Mouse (Mus musculus) heart, postnatal 0 days (tissue): Measurements from ENCODE around the gene Chp1. TPM values are rescaled to one million over a fixed set of nuclear protein-coding genes. Genes with fewer than 3 reads are reported as not detected.
A peak's percentile ranks its signal among the peaks of the same experiment; 100 is the strongest.

Experiments
- ATAC-seq: fragments of 200-750 bp; cut with Nextera tagmentation; 2 replicates; pipeline ENCODE4 v1.8.0; 2017; ENCODE audit warnings: low read depth, moderate number of reproducible peaks, moderate library complexity; ENCODE audit not compliant: insufficient read depth
- DNase-seq: peaks from one replicate; pipeline ENCODE4 v3.0.0-alpha.2; 2016; ENCODE audit warnings: low spot score
- H3K27ac ChIP-seq: fragments of 300-500 bp; sonication (generic); 2 replicates; pipeline ENCODE4 v1.5.1; 2014; ENCODE audit warnings: low read depth, mild to moderate bottlenecking
- H3K27me3 ChIP-seq: fragments of 300-500 bp; sonication (generic); 2 replicates; pipeline ENCODE4 v1.6.1; 2014; ENCODE audit warnings: low read length, mixed read lengths; ENCODE audit not compliant: control insufficient read depth, insufficient read depth
- H3K36me3 ChIP-seq: fragments of 300-500 bp; sonication (generic); replicated peaks from 2 replicates; pipeline ENCODE4 v1.6.1; 2014; ENCODE audit warnings: low read length, mixed read lengths; ENCODE audit not compliant: control insufficient read depth, insufficient read depth
- H3K4me1 ChIP-seq: fragments of 300-500 bp; sonication (generic); 2 replicates; pipeline ENCODE4 v1.6.1; 2014; ENCODE audit warnings: antibody characterized with exemption; ENCODE audit not compliant: control insufficient read depth, insufficient read depth
- H3K4me2 ChIP-seq: fragments of 300-500 bp; sonication (generic); 2 replicates; pipeline ENCODE4 v1.6.1; 2014; ENCODE audit warnings: low read depth, mild to moderate bottlenecking, low read length, moderate library complexity
- H3K4me3 ChIP-seq: fragments of 300-500 bp; sonication (generic); 2 replicates; pipeline ENCODE4 v1.5.1; 2014; ENCODE audit warnings: low read depth, low read length
- H3K9ac ChIP-seq: fragments of 300-500 bp; sonication (generic); replicated peaks from 2 replicates; pipeline ENCODE4 v1.6.1; 2014; ENCODE audit warnings: low read depth, low read length, mixed read lengths
- H3K9me3 ChIP-seq: fragments of 300-500 bp; sonication (generic); replicated peaks from 2 replicates; pipeline ENCODE4 v1.6.1; 2016; ENCODE audit warnings: low read length; ENCODE audit not compliant: control insufficient read depth
- CTCF ChIP-seq: IDR thresholded peaks from 2 replicates; pipeline ENCODE4 v1.5.1; 2016; ENCODE audit warnings: antibody characterized with exemption, control low read depth, low read depth
- EP300 ChIP-seq: IDR thresholded peaks from 2 replicates; pipeline ENCODE4 v1.6.1; 2016; ENCODE audit warnings: antibody characterized with exemption, low read depth
- WGBS: fragments of 180-500 bp; shearing (Covaris S2); extraction: QIAGEN DNeasy Blood & Tissue Kit; methylation state at CpG from one replicate; pipeline ENCODE4 v1.1.7; 2014; 5-methylcytosine and 5-hydroxymethylcytosine counted together
- polyA plus RNA-seq: library from polyadenylated mRNA; unstranded; fragments of >200 nt; fragmentation: Nextera tagmentation; extraction: Ambion mirVana; gene quantifications from 2 replicates; pipeline ENCODE4 v1.2.1, GENCODE M21; 2015
- total RNA-seq: library from RNA; depleted of rRNA; stranded (reverse); fragments of >200 nt; gene quantifications from 2 replicates; pipeline ENCODE4 v1.2.3, GENCODE M21; 2014; ENCODE audit warnings: low replicate concordance

Chp1 gene
- total and polyA plus RNA-seq, 2 experiments from 2014 or later = 51.1 to 81.1 TPM

- 50% methylated on average over 4 of the region's 4 CpGs for WGBS
- H3K4me3 ChIP-seq = no peak overlapping the region
- H3K4me2 ChIP-seq = no peak overlapping the region
- H3K27me3 ChIP-seq = no peaks in the 10 kb centered on the region
- DNase-seq = no peak
- TF ChIP-seq EP300 (no peak), CTCF (no peak)
- no peaks in the 10 kb centered on the region for H3K36me3 ChIP-seq
- H3K9ac ChIP-seq = no peak overlapping the region
- no peak overlapping the region for H3K27ac ChIP-seq
- ATAC-seq = no peak
- H3K9me3 ChIP-seq = no peaks in the 10 kb centered on the region
- no peaks in the 10 kb centered on the region for H3K4me1 ChIP-seq
Measured at GRCm38 (mm10) chr2:119525422-119525821, 22.1 kb upstream of the Chp1 start.

- no peak for TF ChIP-seq EP300
- H3K36me3 ChIP-seq = no peaks in the 10 kb centered on the region
- H3K27me3 ChIP-seq = no peaks in the 10 kb centered on the region
- no peak overlapping the region for H3K4me3 ChIP-seq
- WGBS = 61% methylated on average over 9 of the region's 9 CpGs
- H3K4me2 ChIP-seq = no peak overlapping the region
- H3K9me3 ChIP-seq = no peaks in the 10 kb centered on the region
- DNase-seq (no peak), ATAC-seq (no peak)
- H3K27ac ChIP-seq = no peak overlapping the region
- no peak overlapping the region for H3K9ac ChIP-seq
- H3K4me1 ChIP-seq = no peaks in the 10 kb centered on the region
Measured at GRCm38 (mm10) chr2:119538802-119539201, 8.7 kb upstream of the Chp1 start.

DNA sequence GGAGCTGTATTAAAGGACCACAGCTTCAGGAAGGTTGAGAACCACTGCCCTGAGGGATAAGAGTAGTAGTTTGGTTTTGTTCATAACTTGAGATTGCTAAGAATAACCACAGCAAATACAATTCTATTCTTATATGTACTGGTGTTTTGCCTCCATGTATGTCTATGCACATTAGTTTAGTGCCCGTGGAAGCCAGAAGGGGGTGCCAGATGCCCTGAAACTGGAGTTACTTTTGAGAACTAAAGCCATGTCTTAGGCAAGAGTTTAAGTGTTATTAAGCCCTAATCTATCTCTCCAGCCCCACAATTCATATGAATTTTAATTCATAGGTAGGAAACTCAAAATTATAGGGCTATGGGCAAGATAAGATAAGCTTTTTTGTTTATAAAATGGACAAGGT is 5.4 kb upstream of the Chp1 start:
- Histone ChIP-seq H3K4me1 (no peaks in the 10 kb centered on the region), H3K27ac (no peak overlapping the region), H3K4me3 (no peak overlapping the region), H3K27me3 (no peaks in the 10 kb centered on the region), H3K9ac (no peak overlapping the region), H3K9me3 (no peaks in the 10 kb centered on the region), H3K36me3 (no peaks in the 10 kb centered on the region), H3K4me2 (no peak overlapping the region)
- 14% methylated on average over 1 of the region's 1 CpGs for WGBS
- TF ChIP-seq CTCF = peak; percentile 71
- no peak for TF ChIP-seq EP300
- peak; percentile 58 for DNase-seq
- ATAC-seq = no peak

DNA sequence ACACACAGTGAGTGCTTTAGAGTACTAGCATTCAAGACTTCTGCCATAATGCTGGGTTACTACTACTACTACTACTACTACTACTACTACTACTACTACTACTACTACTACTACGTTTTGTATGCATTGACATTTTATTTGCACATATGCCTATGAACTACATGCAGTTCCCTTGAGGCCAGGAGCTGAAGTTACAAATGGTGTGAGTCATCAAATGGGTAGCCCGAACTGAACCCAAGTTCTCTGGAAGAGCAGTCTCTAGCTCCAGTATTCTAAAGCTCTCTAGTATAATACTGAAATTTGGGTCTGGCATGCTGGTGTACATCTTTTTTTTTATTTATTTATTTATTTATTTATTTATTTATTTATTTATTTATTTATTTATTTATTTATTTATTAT is 3.8 kb upstream of the Chp1 start:
- Histone ChIP-seq H3K9ac (no peak overlapping the region), H3K27ac (no peak overlapping the region), H3K36me3 (no peaks in the 10 kb centered on the region), H3K27me3 (no peaks in the 10 kb centered on the region), H3K9me3 (no peaks in the 10 kb centered on the region), H3K4me1 (peaks cover 4% of the 10 kb centered on the region; the same call in 1 of the 2 replicates), H3K4me3 (no peak overlapping the region), H3K4me2 (no peak overlapping the region)
- no peak for ATAC-seq
- no peak for DNase-seq
- WGBS = 72% methylated on average over 2 of the region's 2 CpGs
- TF ChIP-seq CTCF (no peak), EP300 (no peak)

DNA sequence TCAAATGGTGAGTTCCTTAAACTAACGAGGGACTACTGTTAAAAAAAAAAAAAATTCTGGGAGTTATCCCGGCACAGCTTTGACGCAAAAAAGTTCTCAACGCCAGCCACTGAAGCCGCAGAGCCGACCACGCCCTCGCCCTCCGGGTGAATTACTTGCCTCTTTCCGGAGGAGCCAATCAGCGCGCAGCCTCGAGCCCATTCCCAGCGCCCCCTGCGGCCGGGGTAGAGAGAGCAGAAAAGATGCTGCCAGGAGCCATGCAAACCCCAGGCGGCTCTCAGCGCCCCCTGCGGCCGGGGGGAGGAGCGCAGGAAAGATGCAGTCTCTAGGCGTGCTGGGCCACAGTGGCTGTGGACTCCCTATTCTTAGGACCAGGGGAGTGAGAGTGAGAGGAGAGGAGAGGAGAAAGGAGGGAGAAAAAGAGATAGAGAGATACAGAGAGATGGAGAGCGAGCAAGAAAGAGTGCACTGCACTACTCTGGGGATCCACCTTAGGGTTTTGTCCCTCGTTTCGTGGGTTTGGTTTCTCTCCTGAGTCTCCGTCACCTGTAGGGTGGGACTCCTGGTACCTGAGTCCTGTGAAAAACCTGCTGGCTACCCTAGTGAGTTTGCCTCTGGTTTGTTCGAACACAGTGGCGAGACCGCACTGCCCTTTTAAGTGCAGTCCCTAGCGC is 512 bp upstream of the Chp1 start:
- no peak for TF ChIP-seq EP300
- peak; percentile 81 for TF ChIP-seq CTCF
- peak overlapping the region; percentile 70 for H3K27ac ChIP-seq
- no peaks in the 10 kb centered on the region for H3K9me3 ChIP-seq
- peaks cover 9% of the 10 kb centered on the region for H3K4me1 ChIP-seq
- ATAC-seq (peak; percentile 71), DNase-seq (peak; percentile 48)
- H3K9ac ChIP-seq = no peak overlapping the region
- under 1% methylated on average over 30 of the region's 30 CpGs for WGBS
- H3K27me3 ChIP-seq = no peaks in the 10 kb centered on the region
- peak overlapping the region; percentile 86 for H3K4me3 ChIP-seq
- H3K4me2 ChIP-seq = peak overlapping the region; percentile 74
- H3K36me3 ChIP-seq = no peaks in the 10 kb centered on the region

GRCm38 (mm10) chr2:119548371-119548660 is 819 bp downstream of the Chp1 start:
- Histone ChIP-seq H3K9me3 (no peaks in the 10 kb centered on the region), H3K27ac (peak overlapping the region; percentile 85), H3K4me1 (peaks cover 14% of the 10 kb centered on the region), H3K4me2 (peak overlapping the region; percentile 74), H3K36me3 (no peaks in the 10 kb centered on the region), H3K4me3 (peak overlapping the region; percentile 86), H3K27me3 (no peaks in the 10 kb centered on the region), H3K9ac (peak overlapping the region; percentile 84)
- under 1% methylated on average over 3 of the region's 3 CpGs for WGBS
- no peak for DNase-seq
- no peak for TF ChIP-seq CTCF
- TF ChIP-seq EP300 = no peak
- no peak for ATAC-seq
